ENCODE assay signal across 20 mouse cellular contexts in the genomic region with DNA sequence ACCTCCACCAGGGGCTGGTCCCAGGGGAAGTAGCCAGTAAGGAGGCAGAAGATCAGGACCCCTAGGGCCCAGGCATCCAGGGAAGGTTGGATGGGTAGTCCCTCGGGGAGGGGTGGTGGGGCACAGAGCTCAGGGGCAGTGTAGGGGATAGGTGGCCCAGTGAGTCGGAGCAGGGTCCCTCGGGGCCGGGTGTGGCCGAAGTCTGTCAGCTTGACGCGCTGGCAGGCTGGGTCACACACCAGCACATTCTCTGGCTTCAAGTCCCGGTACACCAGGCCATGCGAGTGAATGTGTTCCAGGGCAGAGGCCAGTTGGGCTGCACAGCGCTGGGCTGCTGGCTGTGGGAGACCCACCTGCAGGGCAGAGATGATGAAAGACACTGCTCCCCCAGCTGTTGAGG. TPM values are rescaled to one million over a fixed set of nuclear protein-coding genes. Genes with fewer than 3 reads are reported as not detected.
"Had no signal": no experiment of that assay in that cellular context is flagged by ENCODE, and none has a peak within 500 bp of the region (broad histone marks: within the 10 kb centered on the region; RNA-seq: fewer than 3 reads in every experiment).

No protein-coding gene starts in this region.

- H3K9me3 ChIP-seq: liver, embryonic 12.5 days; midbrain, embryonic 10.5 days; midbrain, embryonic 15.5 days; neural tube, embryonic 13.5 days had no signal

- H3K4me3 ChIP-seq: layer of hippocampus, adult 2 months; liver, embryonic 12.5 days; midbrain, embryonic 10.5 days; midbrain, embryonic 15.5 days; neural tube, embryonic 13.5 days had no signal

- H3K27ac ChIP-seq: layer of hippocampus, adult 2 months; liver, embryonic 12.5 days; midbrain, embryonic 10.5 days; midbrain, embryonic 15.5 days; neural tube, embryonic 13.5 days had no signal

- H3K4me1 ChIP-seq: liver, embryonic 12.5 days; midbrain, embryonic 10.5 days; midbrain, embryonic 15.5 days; neural tube, embryonic 13.5 days had no signal

- H3K4me2 ChIP-seq: liver, embryonic 12.5 days; lung, embryonic 14.5 days; midbrain, embryonic 15.5 days; neural tube, embryonic 13.5 days had no signal

- H3K9ac ChIP-seq: liver, embryonic 12.5 days; lung, embryonic 14.5 days; midbrain, embryonic 15.5 days; neural tube, embryonic 13.5 days had no signal

- DNase-seq: kidney, adult 8-10 months; kidney, postnatal 4 days; left cerebral cortex, postnatal 4 days; lung, embryonic 14.5 days; lung, postnatal 10 days; lung, postnatal 4 days; retina, postnatal 1 day; right cerebral cortex, postnatal 4 days; thymus, adult 2 months; thymus, postnatal 25 days had no signal

- H3K36me3 ChIP-seq: liver, embryonic 12.5 days; midbrain, embryonic 10.5 days; midbrain, embryonic 15.5 days; neural tube, embryonic 13.5 days had no signal

- ATAC-seq: liver, embryonic 12.5 days; midbrain, embryonic 15.5 days had no signal

- H3K27me3 ChIP-seq: midbrain, embryonic 15.5 days; neural tube, embryonic 13.5 days had no signal

RNA-seq across cellular contexts. Expression of a gene that starts 6.8 kb away (rescaled TPM):
- total RNA-seq: layer of hippocampus, postnatal 10 days; left cerebral cortex, postnatal 10 days; left cerebral cortex, postnatal 4 days; megakaryocyte, adult 5-6 weeks had no signal
- polyA plus RNA-seq: liver, embryonic 12.5 days; liver, embryonic 16.5 days; midbrain, embryonic 15.5 days; neural tube, embryonic 13.5 days had no signal

RNA-seq across cellular contexts. Expression of a gene that starts 13.6 kb away (rescaled TPM):
- total RNA-seq: megakaryocyte, adult 5-6 weeks had no signal
- polyA plus RNA-seq: kidney, embryonic 16.5 days; liver, embryonic 12.5 days; liver, embryonic 16.5 days; midbrain, embryonic 10.5 days had no signal

RNA-seq across cellular contexts. Expression of a gene that starts 31.8 kb away (rescaled TPM):
- total RNA-seq: megakaryocyte, adult 5-6 weeks had no signal
